Mouse (Mus musculus) layer of hippocampus, postnatal 25 days (tissue): ENCODE data around the gene Atp10a. TPM values are rescaled to one million over a fixed set of nuclear protein-coding genes. Genes with fewer than 3 reads are reported as not detected.

ENCODE experiments used
- DNase-seq, 2 experiments: peaks; one replicate each; pipeline ENCODE4 v3.0.0; 2022; ENCODE audit warnings: mixed read lengths in 2 of 2, low spot score in 1 of 2; ENCODE audit errors: extremely low spot score in 1 of 2
- total RNA-seq, 2 experiments: library from RNA; stranded (reverse); gene quantifications; 2 replicates each; pipeline ENCODE4 v1.2.3; 2021

Gene Atp10a
- total RNA-seq, 2 experiments from 2014 or later, result 5.0 to 7.5 TPM

DNA sequence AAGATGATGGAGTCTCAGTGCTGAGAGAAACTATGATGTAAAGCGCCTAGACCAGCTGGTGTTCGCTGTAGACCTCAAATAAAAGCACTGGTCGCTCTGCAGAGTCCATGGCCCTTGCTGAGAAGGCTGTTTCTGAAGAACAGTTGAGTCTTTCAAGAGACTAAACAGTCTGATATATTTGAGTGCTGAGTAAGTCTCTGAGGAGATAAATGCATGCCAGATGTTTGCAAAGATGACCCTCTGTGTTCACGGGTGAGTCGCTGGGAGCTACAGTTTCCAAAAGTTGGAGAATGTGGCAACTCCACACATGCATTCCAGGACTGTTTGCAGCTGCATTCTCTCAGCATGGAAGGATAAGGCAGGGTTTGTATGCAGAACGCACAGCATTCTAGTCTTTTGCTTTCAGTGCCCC is 77.5 kb downstream of the Atp10a start:
- DNase-seq, result no peak

GRCm38 (mm10) chr7:58736841-58737547 is 81.0 kb downstream of the Atp10a start:
- DNase-seq, result no peak

- DNase-seq, result no peak
These were observed 84.2 kb downstream of the Atp10a start for GRCm38 (mm10) chr7:58740196-58740595.

DNA sequence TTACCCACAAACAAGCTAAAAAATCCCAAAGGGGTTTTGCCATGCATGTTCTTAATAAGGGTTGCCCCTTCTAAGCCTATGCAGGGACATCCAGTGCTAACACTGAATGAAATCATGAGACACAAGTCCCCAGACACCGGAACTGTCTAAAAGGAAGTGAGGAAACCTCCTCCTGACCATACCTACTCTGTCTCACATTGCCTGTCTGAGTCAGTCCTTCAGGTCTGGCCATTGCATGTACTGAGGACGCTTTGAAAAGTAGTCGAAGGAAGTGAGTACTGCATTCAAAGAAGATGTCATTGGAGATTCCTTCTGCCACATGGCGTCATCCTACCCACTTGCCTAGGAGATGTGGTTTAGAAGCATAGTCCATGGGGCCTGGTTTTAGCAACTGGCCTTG is 84.9 kb downstream of the Atp10a start:
- DNase-seq, result no peak

GRCm38 (mm10) chr7:58742009-58742408 is 86.0 kb downstream of the Atp10a start:
- DNase-seq, result no peak

DNA sequence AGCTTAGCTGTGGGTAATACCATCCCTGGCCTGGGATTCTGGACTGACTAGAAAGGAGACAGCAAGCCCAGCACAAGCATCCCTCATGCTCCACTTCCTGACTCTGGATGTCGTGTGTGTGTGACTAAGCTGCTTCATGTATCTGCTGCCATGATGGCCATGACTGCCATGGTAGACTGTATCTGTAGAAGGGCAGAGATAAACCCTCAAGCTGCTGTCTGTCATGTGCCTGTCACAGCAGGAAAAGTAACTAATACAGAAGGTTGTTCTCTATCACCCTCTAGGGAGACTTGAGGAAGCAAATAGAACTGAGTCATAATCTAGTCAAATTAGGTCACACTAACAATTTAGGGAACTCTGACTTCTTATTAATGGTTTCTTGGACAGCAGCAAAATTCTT is 86.7 kb downstream of the Atp10a start:
- DNase-seq, result no peak

- DNase-seq, result no peak
These were observed 87.7 kb downstream of the Atp10a start for GRCm38 (mm10) chr7:58743362-58744320.

DNA sequence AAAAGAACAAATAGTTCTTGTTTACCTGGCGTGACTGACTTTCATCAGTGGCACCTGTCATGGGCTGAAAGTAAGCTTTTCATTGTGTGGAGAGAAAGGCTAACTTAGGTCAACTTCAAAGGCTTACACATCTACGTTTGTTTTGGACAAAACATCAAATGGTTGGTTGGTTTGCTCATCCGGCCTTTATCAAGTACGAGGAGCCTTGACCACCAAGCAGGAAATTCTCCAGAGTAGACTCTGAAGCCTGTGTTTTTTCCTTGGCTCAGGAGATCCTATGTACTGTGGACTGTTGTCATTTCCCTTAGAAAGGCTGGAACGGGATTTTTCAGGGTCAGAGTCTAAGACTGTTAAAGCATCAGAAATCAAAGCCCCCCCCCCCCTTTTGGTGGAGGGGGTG is 90.9 kb downstream of the Atp10a start:
- no peak for DNase-seq

- DNase-seq, result no peak
These were observed 94.1 kb downstream of the Atp10a start for GRCm38 (mm10) chr7:58749904-58750612.

- no peak for DNase-seq
These were observed 96.1 kb downstream of the Atp10a start for GRCm38 (mm10) chr7:58752041-58752440.

DNA sequence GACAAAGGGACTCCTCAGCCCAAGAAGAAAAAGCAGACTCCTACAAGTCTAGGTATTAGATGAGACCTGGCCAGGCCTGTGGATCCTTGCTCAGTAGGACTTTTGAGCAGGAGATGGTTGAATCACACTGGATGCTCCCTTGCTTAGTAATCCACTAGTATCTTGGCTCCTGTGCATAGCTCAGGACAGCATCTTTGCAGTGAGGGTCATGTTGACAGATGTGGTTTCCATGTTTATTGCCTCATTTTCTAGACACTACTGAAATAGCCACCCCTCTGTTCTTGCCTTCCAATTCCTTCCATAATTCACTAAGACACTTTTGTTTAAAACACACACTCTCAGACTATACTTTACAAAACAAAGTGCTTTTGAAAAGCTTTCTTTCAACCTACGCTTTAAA is 98.1 kb downstream of the Atp10a start:
- DNase-seq, result no peak

DNA sequence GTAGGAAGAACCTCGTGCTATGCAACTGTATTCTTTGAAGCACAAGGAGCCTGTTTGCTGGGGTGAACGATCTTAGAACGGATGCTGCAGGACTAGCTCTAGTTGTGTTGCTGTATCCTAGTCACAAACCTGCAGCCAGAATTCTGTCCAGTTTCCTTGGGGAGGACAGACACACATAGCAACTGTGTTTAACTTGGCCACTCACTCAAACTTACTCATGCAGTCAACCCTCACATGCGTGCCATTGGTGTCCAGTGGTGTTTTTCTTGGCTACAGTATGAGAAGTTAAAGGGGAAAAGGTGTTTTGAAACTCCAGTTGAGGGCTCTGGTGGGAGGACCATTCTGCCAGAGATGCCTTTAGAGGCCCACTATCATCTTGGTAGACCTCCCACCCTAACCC is 98.6 kb downstream of the Atp10a start:
- no peak for DNase-seq

GRCm38 (mm10) chr7:58755083-58755482 is 99.1 kb downstream of the Atp10a start:
- DNase-seq, result no peak

DNA sequence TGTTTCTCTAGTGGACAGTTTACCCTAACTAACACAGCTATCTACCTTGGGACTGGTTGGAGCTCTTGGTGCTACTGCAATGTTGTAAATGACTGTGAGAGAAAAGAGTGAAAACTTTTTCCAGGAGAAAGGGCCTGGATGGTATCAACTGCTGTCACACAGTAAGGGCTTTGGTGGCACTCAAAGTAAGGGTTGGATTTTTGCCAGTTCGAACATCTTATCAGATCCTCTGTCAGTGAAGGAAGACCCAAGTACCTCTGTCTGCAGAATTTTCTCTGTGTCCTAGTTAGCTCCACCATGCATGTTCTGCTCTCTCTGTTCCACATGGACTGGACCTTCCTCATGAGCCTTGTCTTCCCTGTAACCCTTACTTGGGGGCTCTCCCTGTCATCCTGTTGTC is 99.9 kb downstream of the Atp10a start:
- no peak for DNase-seq

- DNase-seq, result no peak
These were observed 101.4 kb downstream of the Atp10a start for GRCm38 (mm10) chr7:58757331-58757730.

DNA sequence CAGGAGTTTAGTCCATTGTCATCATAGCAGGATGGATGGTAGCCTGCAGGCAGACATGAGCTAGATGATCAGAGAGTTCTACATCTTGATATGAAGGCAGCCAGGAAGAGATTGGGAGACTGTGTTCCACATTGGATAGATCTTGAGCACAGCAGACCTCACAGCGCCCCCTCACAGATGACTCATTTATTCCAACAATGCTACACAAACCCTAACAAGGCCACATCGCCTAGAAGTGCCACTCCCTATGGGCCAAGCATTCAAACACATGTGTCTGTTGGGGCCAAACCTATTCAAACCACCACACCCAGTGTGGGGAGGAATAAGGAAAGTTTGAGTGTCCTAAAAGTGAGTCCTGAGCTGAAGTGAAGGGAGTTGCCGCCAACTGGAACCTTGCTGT is 102.4 kb downstream of the Atp10a start:
- no peak for DNase-seq

DNA sequence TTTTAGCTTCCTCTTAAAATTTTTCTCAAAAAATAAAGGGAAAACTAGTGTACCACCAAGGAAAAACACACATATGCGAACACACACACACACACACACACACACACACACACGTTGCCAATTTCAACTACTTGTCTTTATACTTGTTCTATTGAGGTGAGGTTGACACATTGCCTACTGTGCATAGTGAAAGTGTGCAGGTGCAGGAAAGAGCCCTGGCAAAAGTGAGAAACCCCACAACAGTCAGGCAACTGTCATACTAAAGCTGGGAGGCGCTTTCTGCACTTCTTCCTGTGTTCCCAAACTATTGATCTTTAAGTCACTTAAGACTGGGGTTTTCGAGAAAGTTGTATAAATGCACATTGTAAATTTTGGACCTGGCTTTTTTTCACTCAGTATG is 103.3 kb downstream of the Atp10a start:
- no peak for DNase-seq

- DNase-seq, result peak in 1 of 2 experiments; percentile 60
These were observed 111.3 kb downstream of the Atp10a start for GRCm38 (mm10) chr7:58767257-58767656.

- DNase-seq, result no peak
These were observed 112.3 kb downstream of the Atp10a start for GRCm38 (mm10) chr7:58768253-58768652.

- DNase-seq, result peak in 1 of 2 experiments; percentile 11
These were observed 114.3 kb downstream of the Atp10a start for GRCm38 (mm10) chr7:58770254-58770653.
